Mouse (Mus musculus) megakaryocyte, adult 5-6 weeks (primary cell): ENCODE data around the gene Grin2d. TPM values are rescaled to one million over a fixed set of nuclear protein-coding genes. Genes with fewer than 3 reads are reported as not detected.
"Not testable (repeated sequence)": the region's sequence is repeated elsewhere in the genome, so short reads cannot be mapped to it uniquely, and the experiment has no call there.

Source experiments
- ATAC-seq: 2 replicates; pipeline ENCODE4 v1.8.0; 2016; ENCODE audit warnings: mild to moderate bottlenecking, inconsistent platforms; ENCODE audit not compliant: poor library complexity, severe bottlenecking
- total RNA-seq, 2 experiments: library from RNA; stranded (forward) in 1 of 2; stranded (reverse) in 1 of 2; fragments of 153-499, 151-499 nt in 1 of 2; fragments of 221-1000, 200-1000 nt in 1 of 2; gene quantifications; 2 replicates each; pipeline versions ENCODE4 v1.2.3 to v1.2.4; 2015 to 2017

Gene Grin2d
- total RNA-seq, 2 experiments from 2014 or later, result 0.07 to 0.16 TPM

DNA sequence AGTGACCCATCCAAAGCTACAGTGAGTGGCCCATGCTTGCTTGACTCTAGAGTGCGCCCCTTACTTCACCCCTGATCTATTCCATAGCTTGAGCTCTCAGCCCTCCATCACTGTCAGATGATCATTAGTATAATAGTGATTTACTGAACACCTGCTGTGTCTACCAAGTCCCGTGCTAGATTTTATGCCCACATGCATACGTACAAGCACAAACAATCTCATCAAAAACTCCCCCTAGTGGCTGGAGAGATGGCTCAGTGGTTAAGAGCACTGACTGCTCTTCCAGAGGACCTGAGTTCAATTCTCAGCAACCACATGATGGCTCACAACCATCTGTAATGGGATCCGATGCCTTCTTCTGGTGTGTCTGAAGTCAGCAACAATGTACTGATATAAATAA, 19.9 kb upstream of the Grin2d start:
- ATAC-seq, result not testable (repeated sequence)

DNA sequence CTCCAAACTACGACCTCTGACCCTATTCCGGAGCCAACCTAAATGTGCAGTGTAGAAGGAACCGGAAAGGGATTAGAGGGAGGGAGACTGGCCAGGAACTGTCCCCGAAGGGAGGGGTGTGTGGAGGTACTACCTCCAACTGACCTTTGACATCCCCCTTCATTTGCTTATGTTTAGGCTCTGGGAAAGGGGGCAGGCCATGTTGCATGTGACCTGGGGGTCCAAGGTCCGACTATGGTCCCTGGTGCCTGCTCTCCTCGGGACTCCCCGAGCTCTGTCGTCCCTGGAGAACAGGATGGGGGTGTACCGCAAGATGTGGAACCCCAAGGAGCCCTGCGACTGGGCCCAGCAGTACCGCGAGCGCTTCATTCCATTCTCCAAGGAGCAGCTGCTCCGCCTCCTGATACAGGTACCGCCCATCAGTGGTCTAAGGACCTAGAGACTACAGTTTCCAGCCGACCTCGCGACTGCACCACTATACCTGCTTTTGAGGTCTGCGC, 19.1 kb upstream of the Grin2d start:
- ATAC-seq, result peak; percentile 22

DNA sequence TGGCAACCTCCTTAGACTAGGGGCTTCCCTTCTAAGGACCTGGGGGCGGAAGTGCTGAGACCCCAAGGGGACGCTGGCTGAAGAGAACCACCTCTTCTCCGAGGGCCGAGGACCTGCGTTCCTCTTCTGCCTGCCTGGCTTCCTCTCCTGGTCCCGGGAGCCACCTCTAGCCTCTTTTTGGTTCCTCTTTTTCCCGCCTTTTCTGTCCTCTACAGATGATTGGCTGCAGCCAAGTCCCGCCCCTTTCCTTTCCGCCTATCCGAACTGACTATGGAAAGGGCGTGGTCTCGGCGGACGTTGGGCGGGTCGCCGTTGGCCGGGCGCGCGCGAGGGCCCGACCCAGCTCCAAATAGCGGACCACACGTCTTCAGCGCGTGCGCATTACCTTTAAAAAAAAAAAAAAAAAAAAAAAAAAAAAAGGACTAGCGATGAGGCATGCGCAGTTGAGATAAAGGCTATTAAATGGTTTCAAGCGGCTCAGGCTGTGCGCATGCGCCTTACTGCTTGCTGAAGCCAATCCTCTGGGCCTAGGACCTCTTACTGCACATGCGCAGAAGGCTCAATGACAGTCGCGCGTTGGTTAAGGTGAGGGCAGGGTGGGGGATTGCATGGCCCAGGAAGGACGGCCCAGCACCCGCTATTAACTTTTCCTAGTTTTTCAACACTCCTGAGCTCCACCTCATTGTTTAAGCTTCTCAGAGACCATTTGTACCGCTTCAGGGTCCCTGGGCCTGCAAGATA, 18.5 kb upstream of the Grin2d start, which contains the start of the genes Syngr4 and Tmem143:
Gene Syngr4 (minus strand): TSS at position 198 of the 741 bp plus-strand sequence.
Gene Tmem143 (plus strand): TSS at position 425 of the 741 bp plus-strand sequence.
- peak; percentile 92 for ATAC-seq

- no peak for ATAC-seq
Observed at GRCm38 (mm10) chr7:45895931-45896516, 17.8 kb upstream of the Grin2d start.

DNA sequence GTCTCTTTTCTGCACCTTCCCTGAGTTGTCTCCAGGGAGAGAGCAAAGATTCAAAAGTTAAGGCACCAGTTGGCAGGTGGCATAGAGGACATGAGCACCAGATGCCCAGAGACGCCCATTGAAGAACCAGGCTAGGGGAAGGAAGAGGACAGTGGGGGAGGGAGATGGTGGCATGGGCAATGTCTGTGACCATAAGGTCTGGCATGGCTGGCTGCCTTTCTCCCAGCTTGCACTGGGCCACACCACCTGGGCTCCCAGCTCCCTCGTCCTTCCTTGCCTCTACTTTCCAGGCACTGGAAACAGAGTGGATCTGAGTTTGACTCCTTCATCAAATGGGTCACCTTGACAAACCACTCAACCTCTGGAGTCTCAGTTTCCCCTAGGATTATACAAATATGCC, 14.5 kb upstream of the Grin2d start:
- no peak for ATAC-seq

GRCm38 (mm10) chr7:45887246-45887645, 9.1 kb upstream of the Grin2d start:
- peak; percentile 52 for ATAC-seq

DNA sequence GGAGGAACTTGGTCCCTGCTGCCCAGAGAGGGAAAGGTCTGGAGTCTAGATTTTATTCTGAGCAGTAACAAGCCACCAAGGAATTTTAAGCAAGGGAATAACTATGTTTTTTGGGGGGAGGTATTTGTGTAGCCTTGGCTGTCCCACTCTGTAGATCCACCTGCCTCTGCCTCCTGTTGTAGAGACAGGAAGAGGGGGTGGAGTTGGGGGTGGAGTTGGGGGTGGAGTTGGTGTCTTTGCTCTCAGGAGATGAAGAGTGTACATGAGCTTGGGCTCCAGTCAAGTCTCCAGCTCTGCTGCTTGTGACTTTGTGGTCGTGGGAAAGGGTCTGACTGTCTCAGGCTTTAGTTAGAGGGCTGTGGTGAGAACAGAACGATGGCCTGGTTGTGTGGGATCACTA, 2.8 kb upstream of the Grin2d start:
- no peak for ATAC-seq

- no peak for ATAC-seq
Observed at GRCm38 (mm10) chr7:45880531-45880930, 2.4 kb upstream of the Grin2d start.

- no peak for ATAC-seq
Observed at GRCm38 (mm10) chr7:45876895-45877294, 1.3 kb downstream of the Grin2d start.

- ATAC-seq, result peak; percentile 61
Observed at GRCm38 (mm10) chr7:45873061-45873947, 4.9 kb downstream of the Grin2d start.

- peak; percentile 92 for ATAC-seq
Observed at GRCm38 (mm10) chr7:45872624-45873023, 5.6 kb downstream of the Grin2d start, which contains the start of gene Kdelr1. Gene Kdelr1 (plus strand): TSS chr7:45872772.

- ATAC-seq, result no peak
Observed at GRCm38 (mm10) chr7:45870282-45871058, 7.7 kb downstream of the Grin2d start.

GRCm38 (mm10) chr7:45869787-45870186, 8.4 kb downstream of the Grin2d start:
- no peak for ATAC-seq

DNA sequence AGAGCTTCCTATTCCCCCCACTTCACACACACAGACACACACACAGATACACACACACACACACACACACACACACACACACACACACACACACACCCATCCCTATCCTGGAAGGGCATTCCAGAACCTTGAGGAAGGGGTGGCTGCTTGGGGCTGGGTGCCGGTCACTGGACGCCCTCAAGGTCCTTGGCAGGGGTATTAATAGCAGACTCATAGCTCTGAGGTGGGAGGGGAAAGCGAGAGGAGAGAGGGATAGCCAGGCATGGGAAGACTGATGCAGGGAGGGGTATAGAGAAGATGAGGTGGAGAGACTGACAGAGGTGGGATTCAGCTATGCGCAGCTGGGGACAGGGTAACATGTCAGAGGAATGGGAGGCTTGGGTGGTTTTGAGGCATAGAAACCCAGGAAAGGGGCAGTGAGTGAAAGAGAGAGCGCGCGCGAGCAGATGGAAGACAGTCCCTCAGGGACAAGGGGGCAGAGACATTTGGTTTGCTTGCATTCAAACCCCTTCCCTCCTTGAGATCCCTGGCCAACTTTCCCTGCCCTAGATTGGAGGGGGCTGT, 9.0 kb downstream of the Grin2d start:
- no peak for ATAC-seq

- ATAC-seq, result no peak
Observed at GRCm38 (mm10) chr7:45867871-45868270, 10.3 kb downstream of the Grin2d start.

- ATAC-seq, result peak; percentile 94
Observed at GRCm38 (mm10) chr7:45865925-45866910, 12.0 kb downstream of the Grin2d start.

DNA sequence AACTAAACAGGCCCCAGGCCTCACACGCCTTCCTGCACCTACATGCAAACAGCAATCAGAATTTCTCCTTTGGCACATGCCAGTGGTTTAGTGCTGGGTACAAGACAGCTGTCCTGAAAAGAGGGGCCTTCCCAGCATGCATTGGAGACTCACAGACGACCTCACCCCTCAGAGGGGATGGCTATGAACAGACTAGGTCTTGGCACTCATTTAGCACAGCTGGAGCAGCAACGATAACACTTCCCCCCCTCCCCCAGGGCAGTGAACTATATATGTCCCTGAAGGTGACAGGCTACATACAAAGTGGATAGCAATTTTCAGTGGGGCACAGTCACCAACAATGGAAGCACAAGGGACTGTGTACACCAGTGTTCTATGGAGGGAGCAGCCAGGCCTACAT, 13.7 kb downstream of the Grin2d start:
- ATAC-seq, result no peak

DNA sequence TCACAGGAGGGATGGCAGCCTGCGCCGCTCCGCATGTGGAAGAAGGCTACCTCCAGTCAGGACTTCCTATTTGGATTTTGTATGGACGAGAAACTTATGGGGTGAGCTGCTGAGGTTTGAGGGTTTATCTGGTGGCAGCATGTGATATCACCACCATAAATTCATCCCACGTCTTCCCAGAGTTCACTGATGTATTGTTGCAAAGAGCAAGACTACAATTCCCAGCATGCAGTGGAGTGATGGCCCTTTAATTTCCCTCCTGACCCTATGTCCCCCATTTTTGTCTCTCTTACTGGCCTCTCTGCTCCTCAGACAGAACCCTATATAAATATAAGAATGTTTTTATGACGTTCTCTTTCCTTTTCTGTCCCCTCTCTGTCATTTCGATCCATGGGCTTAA, 15.4 kb downstream of the Grin2d start:
- no peak for ATAC-seq

DNA sequence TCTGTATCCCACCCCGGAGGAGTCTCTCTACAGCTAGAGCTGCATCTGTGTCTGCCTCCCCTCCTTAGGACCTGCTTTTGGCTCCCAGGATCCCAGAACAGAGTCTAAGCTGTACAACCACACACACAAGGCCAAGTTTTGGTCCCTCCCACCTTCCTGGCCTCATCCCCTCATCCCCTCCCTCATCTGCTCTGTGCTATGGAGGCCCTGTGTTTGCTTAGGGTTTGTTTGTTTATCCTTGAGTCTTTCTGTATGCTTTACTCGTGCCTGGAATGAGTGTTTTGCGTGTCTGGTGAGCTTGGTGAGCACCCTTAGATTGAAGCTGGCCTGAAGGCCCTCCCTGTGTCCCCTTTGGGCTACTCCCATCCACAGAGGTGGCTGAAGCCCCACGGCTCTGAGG, 19.2 kb downstream of the Grin2d start:
- ATAC-seq, result no peak
